Mouse (Mus musculus): ENCODE measurements around the gene 2410015M20Rik. TPM values are rescaled to one million over a fixed set of nuclear protein-coding genes. Genes with fewer than 3 reads are reported as not detected.

Gene 2410015M20Rik
- polyA plus RNA-seq, 1 experiment, result 169 TPM

GRCm38 (mm10) chr17:56603186-56604069 is 6.1 kb downstream of the 2410015M20Rik start:
- H3K4me1 ChIP-seq (ENCODE audit: control insufficient read depth, insufficient read depth, low read length), result peaks cover 24% of the 10 kb centered on the region
- H3K27ac ChIP-seq (ENCODE audit: insufficient read depth, low read length), result peak overlapping the region; percentile 30
- H3K4me3 ChIP-seq (replicated peaks; ENCODE audit: insufficient read depth, low read depth, low read length), result no peak overlapping the region
- DNase-seq, result peak; percentile 65 to 70
- 53% methylated on average over 28 of the region's 28 CpGs for WGBS
- TF ChIP-seq CTCF (IDR thresholded peaks at IDR 0.05; ENCODE audit: borderline replicate concordance, insufficient read depth, low read depth, low read length), result no peak
- H3K27me3 ChIP-seq (ENCODE audit: control insufficient read depth, insufficient read depth, low read length), result no peaks in the 10 kb centered on the region

DNA sequence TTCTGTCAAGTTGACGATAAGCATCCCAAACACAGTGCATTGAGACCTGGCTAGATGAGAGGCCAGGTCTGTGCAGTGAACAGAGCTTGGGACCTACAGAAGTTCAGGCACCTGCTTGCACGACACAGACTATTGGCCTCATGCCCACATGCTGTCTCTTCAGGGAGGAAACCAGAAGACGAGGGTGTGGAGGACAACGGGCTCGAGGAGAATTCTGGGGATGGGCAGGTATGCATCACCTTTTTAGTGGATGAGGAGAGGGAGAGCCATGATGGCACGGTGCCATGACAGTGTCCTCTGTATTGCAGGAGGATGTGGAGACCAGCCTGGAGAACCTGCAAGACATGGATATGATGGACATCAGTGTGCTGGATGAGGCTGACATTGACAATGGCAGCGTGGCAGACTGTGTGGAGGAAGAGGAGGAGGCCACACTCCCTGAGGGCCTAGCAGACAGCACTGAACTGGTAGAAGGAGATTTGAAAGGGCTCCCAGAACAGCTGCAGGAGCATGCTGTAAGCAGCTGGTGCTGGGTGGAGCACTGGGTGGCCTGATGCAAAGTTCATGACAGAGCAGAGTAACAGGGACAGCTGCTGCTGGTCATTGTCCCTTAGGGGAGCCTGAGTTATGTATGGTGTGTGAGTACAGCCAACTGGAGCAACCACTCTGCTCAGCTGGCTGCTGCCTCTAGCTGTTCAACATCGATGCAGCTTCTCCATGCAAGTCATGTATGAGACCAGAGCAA is 15.9 kb downstream of the 2410015M20Rik start:
- H3K4me3 ChIP-seq (replicated peaks; ENCODE audit: insufficient read depth, low read depth, low read length), result no peak overlapping the region
- H3K27me3 ChIP-seq (ENCODE audit: control insufficient read depth, insufficient read depth, low read length), result no peaks in the 10 kb centered on the region
- peaks cover 26% of the 10 kb centered on the region for H3K4me1 ChIP-seq (ENCODE audit: control insufficient read depth, insufficient read depth, low read length)
- no peak overlapping the region for H3K27ac ChIP-seq (ENCODE audit: insufficient read depth, low read length)
- 24% methylated on average over 8 of the region's 8 CpGs for WGBS
- no peak for TF ChIP-seq CTCF (IDR thresholded peaks at IDR 0.05; ENCODE audit: borderline replicate concordance, insufficient read depth, low read depth, low read length)
- TF ChIP-seq POLR2A (IDR thresholded peaks at IDR 0.05; ENCODE audit: borderline replicate concordance, insufficient read depth, low read length), result no peak
- peak in 1 of 2 experiments; percentile 50 for DNase-seq

DNA sequence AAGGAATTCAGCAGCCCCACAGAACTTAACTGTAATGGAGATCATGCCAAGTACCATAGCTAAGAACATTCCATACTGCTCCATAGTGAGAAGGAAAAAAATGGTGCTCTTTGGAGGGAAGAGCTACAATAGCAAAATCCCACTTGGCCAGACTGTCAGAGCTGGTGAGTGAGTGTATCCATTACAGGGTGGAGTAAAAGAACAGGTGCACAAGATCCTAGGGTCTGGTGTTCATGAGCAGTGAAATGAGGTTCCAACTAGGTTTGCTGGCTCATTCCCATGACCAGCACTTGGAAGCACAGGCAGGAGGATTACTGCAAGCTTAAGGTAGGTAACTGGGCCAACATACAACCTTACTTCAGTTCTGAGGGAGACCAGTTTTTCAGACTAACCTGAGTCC is 17.0 kb downstream of the 2410015M20Rik start:
- H3K4me1 ChIP-seq (ENCODE audit: control insufficient read depth, insufficient read depth, low read length), result peaks cover 33% of the 10 kb centered on the region
- TF ChIP-seq CTCF (IDR thresholded peaks at IDR 0.05; ENCODE audit: borderline replicate concordance, insufficient read depth, low read depth, low read length), result no peak
- no peak for TF ChIP-seq POLR2A (IDR thresholded peaks at IDR 0.05; ENCODE audit: borderline replicate concordance, insufficient read depth, low read length)
- no peak overlapping the region for H3K4me3 ChIP-seq (replicated peaks; ENCODE audit: insufficient read depth, low read depth, low read length)
- DNase-seq, result no peak
- no peaks in the 10 kb centered on the region for H3K27me3 ChIP-seq (ENCODE audit: control insufficient read depth, insufficient read depth, low read length)
- H3K27ac ChIP-seq (ENCODE audit: insufficient read depth, low read length), result no peak overlapping the region

GRCm38 (mm10) chr17:56588921-56589320 is 20.6 kb downstream of the 2410015M20Rik start:
- DNase-seq, result no peak
- H3K4me1 ChIP-seq (ENCODE audit: control insufficient read depth, insufficient read depth, low read length), result peaks cover 44% of the 10 kb centered on the region
- TF ChIP-seq CTCF (IDR thresholded peaks at IDR 0.05; ENCODE audit: borderline replicate concordance, insufficient read depth, low read depth, low read length) (no peak), POLR2A (IDR thresholded peaks at IDR 0.05; ENCODE audit: borderline replicate concordance, insufficient read depth, low read length) (no peak)
- no peak overlapping the region for H3K4me3 ChIP-seq (replicated peaks; ENCODE audit: insufficient read depth, low read depth, low read length)
- WGBS, result 77% methylated on average over 4 of the region's 4 CpGs
- H3K27me3 ChIP-seq (ENCODE audit: control insufficient read depth, insufficient read depth, low read length), result no peaks in the 10 kb centered on the region
- no peak overlapping the region for H3K27ac ChIP-seq (ENCODE audit: insufficient read depth, low read length)

DNA sequence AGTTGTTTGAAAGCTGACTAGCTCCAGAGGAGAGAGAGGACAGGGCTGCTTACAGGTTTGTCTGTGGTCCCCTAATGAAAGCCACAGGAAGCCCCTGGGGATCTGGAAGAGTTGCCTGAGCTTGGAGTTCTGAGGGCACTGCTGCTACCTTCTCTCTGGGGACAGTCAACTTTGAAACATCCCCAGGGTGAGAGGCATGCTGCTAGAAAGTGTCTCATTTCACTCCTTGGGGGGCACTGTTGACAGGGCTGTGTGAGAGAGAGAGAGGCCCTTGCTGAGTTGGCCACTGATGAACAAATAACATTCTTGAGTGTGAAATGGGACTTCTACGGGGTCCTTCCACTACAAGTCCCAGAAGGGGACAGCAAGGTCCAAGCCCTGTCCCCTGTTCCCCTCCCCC is 21.8 kb downstream of the 2410015M20Rik start:
- Histone ChIP-seq H3K27me3 (ENCODE audit: control insufficient read depth, insufficient read depth, low read length) (no peaks in the 10 kb centered on the region), H3K27ac (ENCODE audit: insufficient read depth, low read length) (no peak overlapping the region), H3K4me3 (replicated peaks; ENCODE audit: insufficient read depth, low read depth, low read length) (no peak overlapping the region), H3K4me1 (ENCODE audit: control insufficient read depth, insufficient read depth, low read length) (peaks cover 37% of the 10 kb centered on the region)
- TF ChIP-seq POLR2A (IDR thresholded peaks at IDR 0.05; ENCODE audit: borderline replicate concordance, insufficient read depth, low read length) (no peak), CTCF (IDR thresholded peaks at IDR 0.05; ENCODE audit: borderline replicate concordance, insufficient read depth, low read depth, low read length) (no peak)
- no peak for DNase-seq
- WGBS, result 38% methylated on average over 1 of the region's 1 CpGs

- Histone ChIP-seq H3K27me3 (ENCODE audit: control insufficient read depth, insufficient read depth, low read length) (no peaks in the 10 kb centered on the region), H3K4me1 (ENCODE audit: control insufficient read depth, insufficient read depth, low read length) (peaks cover 47% of the 10 kb centered on the region), H3K4me3 (replicated peaks; ENCODE audit: insufficient read depth, low read depth, low read length) (peak overlapping the region; percentile 82), H3K27ac (ENCODE audit: insufficient read depth, low read length) (peak overlapping the region; percentile 27)
- no peak for DNase-seq
- under 1% methylated on average over 61 of the region's 61 CpGs for WGBS
- no peak for TF ChIP-seq CTCF (IDR thresholded peaks at IDR 0.05; ENCODE audit: borderline replicate concordance, insufficient read depth, low read depth, low read length)
- TF ChIP-seq POLR2A (IDR thresholded peaks at IDR 0.05; ENCODE audit: borderline replicate concordance, insufficient read depth, low read length), result no peak
Measured at GRCm38 (mm10) chr17:56585171-56585821, 24.3 kb downstream of the 2410015M20Rik start.

DNA sequence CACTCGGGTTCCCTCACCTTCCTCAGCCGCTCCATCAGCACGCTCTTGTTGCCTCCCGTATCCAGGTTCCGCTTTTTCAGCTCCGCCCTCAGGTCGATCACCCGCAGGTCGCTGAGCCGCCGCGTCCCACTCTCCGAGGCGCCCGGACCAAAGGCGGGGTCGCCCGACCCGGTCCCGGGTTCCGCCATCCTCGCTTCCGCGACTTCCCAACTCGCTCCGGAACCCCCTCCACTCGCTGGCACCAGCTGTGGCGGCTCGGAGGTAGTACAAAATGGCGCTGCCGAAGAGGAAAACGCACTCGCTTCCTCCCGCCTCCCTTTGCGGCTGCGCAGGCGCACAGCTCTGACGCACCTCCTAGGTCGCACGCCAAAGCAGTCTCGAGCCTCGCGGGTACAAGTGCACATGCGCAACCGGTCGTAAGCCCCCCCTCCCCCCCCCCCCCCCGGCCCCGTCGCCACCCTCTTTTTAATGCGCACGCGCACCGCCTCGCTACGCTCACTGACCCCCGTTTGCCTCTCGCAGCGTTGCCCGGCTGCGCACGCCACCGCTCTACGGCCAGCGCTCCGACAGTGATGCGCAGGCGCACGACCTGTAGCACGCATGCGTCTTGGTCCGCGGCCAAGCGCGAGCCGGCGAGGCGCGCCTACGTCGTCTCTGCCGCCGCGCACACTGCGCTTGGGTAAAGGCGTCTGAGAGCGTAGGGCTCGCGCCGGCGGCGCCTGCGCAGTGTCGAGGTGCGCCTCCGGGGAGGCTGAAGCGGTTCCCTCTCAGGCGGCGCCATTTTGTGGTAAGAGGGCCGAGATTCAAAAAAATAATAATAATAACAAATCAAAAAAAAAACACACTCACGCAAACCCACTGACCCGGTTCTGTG is 25.1 kb downstream of the 2410015M20Rik start, which contains the start of the genes Safb2 and Safb:
TSS of gene Safb2 (minus strand) at position 329 of the 874 bp plus-strand sequence.
TSS of gene Safb (plus strand) at position 569 of the 874 bp plus-strand sequence.
- peaks cover 40% of the 10 kb centered on the region for H3K4me1 ChIP-seq (ENCODE audit: control insufficient read depth, insufficient read depth, low read length)
- WGBS, result under 1% methylated on average over 101 of the region's 101 CpGs
- no peaks in the 10 kb centered on the region for H3K27me3 ChIP-seq (ENCODE audit: control insufficient read depth, insufficient read depth, low read length)
- peak within 1 kb of the TSS; percentile 82 for H3K4me3 ChIP-seq (replicated peaks; ENCODE audit: insufficient read depth, low read depth, low read length)
- TF ChIP-seq POLR2A (IDR thresholded peaks at IDR 0.05; ENCODE audit: borderline replicate concordance, insufficient read depth, low read length) (peak; percentile 82; the same call in 1 of the 2 replicates), CTCF (IDR thresholded peaks at IDR 0.05; ENCODE audit: borderline replicate concordance, insufficient read depth, low read depth, low read length) (no peak)
- peak; percentile 99 to 100 for DNase-seq
- peak within 1 kb of the TSS; percentile 68 for H3K27ac ChIP-seq (ENCODE audit: insufficient read depth, low read length)

Data from cerebellum, adult 2 months (tissue).